Comparison of ENCODE assay signal across 18 mouse cellular contexts in genomic region chr14:118374819-118375520, GRCm38 (mm10).
"Had no signal": no experiment of that assay in that cellular context is flagged by ENCODE, and none has a peak within 500 bp of the region (broad histone marks: within the 10 kb centered on the region; RNA-seq: fewer than 3 reads in every experiment).

No protein-coding gene starts in this region.

- H3K27ac ChIP-seq: liver, embryonic 15.5 days; lung, embryonic 15.5 days; macrophage; midbrain, embryonic 12.5 days; midbrain, embryonic 15.5 days; neural tube, embryonic 12.5 days; stomach, embryonic 15.5 days; stomach, postnatal 0 days had no signal

- ATAC-seq: liver, postnatal 0 days; lung, postnatal 0 days; midbrain, embryonic 15.5 days had no signal

- H3K9me3 ChIP-seq: liver, embryonic 15.5 days; lung, embryonic 15.5 days; midbrain, embryonic 12.5 days; midbrain, embryonic 15.5 days; neural tube, embryonic 12.5 days; stomach, embryonic 15.5 days had no signal

- H3K36me3 ChIP-seq: liver, embryonic 15.5 days; lung, embryonic 15.5 days; midbrain, embryonic 12.5 days; midbrain, embryonic 15.5 days; neural tube, embryonic 12.5 days; stomach, embryonic 15.5 days had no signal

- DNase-seq: liver, postnatal 0 days; lung, adult 2 months; lung, postnatal 14 days; lung, postnatal 36 days; right cerebral cortex, postnatal 14 days; thymus, adult 2 months; thymus, postnatal 25 days; thymus, postnatal 4 days had no signal

- H3K4me2 ChIP-seq: liver, embryonic 15.5 days; lung, embryonic 15.5 days; midbrain, embryonic 12.5 days; midbrain, embryonic 15.5 days; neural tube, embryonic 12.5 days; stomach, embryonic 15.5 days had no signal

- H3K4me1 ChIP-seq: liver, embryonic 15.5 days; lung, embryonic 15.5 days; stomach, embryonic 15.5 days had no signal

- H3K9ac ChIP-seq: liver, embryonic 15.5 days; liver, postnatal 0 days; lung, embryonic 15.5 days; midbrain, embryonic 12.5 days; midbrain, embryonic 15.5 days; neural tube, embryonic 12.5 days; stomach, embryonic 15.5 days had no signal

- H3K4me3 ChIP-seq: liver, embryonic 15.5 days; lung, embryonic 15.5 days; megakaryocyte, embryonic 14.5 days; midbrain, embryonic 12.5 days; midbrain, embryonic 15.5 days; neural tube, embryonic 12.5 days; stomach, embryonic 15.5 days had no signal

- H3K27me3 ChIP-seq: lung, embryonic 15.5 days; midbrain, embryonic 15.5 days; stomach, embryonic 15.5 days had no signal
